ENCODE assay signal across 10 mouse cellular contexts in the genomic region with DNA sequence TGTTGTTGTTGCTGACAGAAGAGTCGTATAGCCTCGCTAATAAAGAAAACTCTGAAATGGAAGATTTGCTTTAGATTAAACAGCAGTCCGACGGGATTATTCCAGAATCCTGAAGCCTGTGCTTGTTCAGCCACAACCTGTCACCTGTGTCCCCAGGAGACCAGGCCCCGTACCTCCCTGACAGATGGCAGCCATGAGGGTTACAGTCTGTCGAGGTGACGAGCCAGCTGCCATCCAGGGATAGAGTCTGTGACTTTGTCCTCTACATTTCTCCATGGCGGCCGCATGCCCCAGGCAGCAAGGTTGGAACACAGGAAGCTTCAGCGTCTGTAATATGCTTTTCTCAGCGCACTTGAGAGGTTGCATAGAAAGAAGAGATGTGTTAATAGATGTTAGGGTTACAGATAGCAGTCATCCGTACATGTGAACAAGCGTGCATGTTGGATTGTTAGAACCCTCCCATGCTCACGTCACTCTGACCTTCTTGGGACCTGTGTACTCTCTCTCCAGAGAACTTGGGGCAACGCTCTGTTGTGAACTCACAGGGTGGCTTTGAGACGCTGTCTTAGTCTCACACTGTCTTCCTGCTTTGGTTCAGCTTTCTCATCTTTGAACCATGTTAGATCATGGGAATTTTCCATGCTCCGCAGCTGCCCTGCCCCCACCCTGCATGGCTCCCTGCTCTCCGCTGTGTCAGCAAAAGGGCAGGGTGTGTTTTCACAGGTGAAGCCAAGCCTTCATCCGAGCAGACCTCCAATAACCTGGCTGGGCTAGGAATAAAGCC.
DNase-seq lines count a peak whose midpoint lies in the region; ATAC-seq and TF ChIP-seq lines count a peak whose summit lies in the region.
"Had no signal": no experiment of that assay in that cellular context is flagged by ENCODE, and none has a peak within 500 bp of the region (broad histone marks: within the 10 kb centered on the region; RNA-seq: fewer than 3 reads in every experiment).

No protein-coding gene starts in this region.

- 0 out of 2 replicates have a peak overlapping the region, but pooled peaks have one; percentile 12 for H3K4me2 ChIP-seq in kidney, embryonic 15.5 days
- no peak overlapping the region for H3K4me2 ChIP-seq in liver, postnatal 0 days (ENCODE audit: low read depth, low read length)
- H3K4me2 ChIP-seq: liver, embryonic 13.5 days had no signal

- peak; percentile 71 for ATAC-seq in kidney, embryonic 15.5 days (replicated peaks; ENCODE audit: low FRiP score)
- no peak for ATAC-seq in liver, postnatal 0 days
- ATAC-seq: activated CD4-positive, CD25-positive, alpha-beta regulatory T cell, adult 4 months had no signal

- H3K27me3 ChIP-seq in kidney, embryonic 15.5 days = no peaks in the 10 kb centered on the region
- no peaks in the 10 kb centered on the region for H3K27me3 ChIP-seq in liver, postnatal 0 days (ENCODE audit: insufficient read depth, low read length)
- H3K27me3 ChIP-seq: liver, embryonic 13.5 days had no signal

- no peak for TF ChIP-seq CTCF in liver, postnatal 0 days (IDR thresholded peaks at IDR 0.05; ENCODE audit: low read depth)

- no peak overlapping the region; the same call in 1 of the 2 replicates for H3K9ac ChIP-seq in ES-E14 (ENCODE audit: insufficient read depth, low read depth, low read length, poor library complexity, severe bottlenecking)
- H3K9ac ChIP-seq in kidney, embryonic 15.5 days = no peak overlapping the region
- no peak overlapping the region for H3K9ac ChIP-seq in liver, postnatal 0 days (replicated peaks)
- H3K9ac ChIP-seq: liver, embryonic 13.5 days had no signal

- no peak for TF ChIP-seq EP300 in liver, postnatal 0 days (IDR thresholded peaks at IDR 0.05; ENCODE audit: low read depth)

- peaks cover 16% of the 10 kb centered on the region for H3K36me3 ChIP-seq in ES-E14 (ENCODE audit: control insufficient read depth, insufficient read depth, low read length, poor library complexity, severe bottlenecking)
- H3K36me3 ChIP-seq in kidney, embryonic 15.5 days = peaks cover 15% of the 10 kb centered on the region; the same call in 1 of the 2 replicates
- peaks cover 34% of the 10 kb centered on the region for H3K36me3 ChIP-seq in liver, postnatal 0 days (replicated peaks; ENCODE audit: insufficient read depth, low read length)

- 56% methylated on average over 19 of the region's 19 CpGs for WGBS in kidney, embryonic 15.5 days
- WGBS in liver, postnatal 0 days (ENCODE audit: insufficient replicate concordance) = 85% methylated on average over 19 of the region's 19 CpGs

- H3K9me3 ChIP-seq in ES-E14 (ENCODE audit: control insufficient read depth, insufficient read depth, low read depth, low read length) = no peaks in the 10 kb centered on the region
- no peaks in the 10 kb centered on the region for H3K9me3 ChIP-seq in kidney, embryonic 15.5 days (replicated peaks)
- no peaks in the 10 kb centered on the region for H3K9me3 ChIP-seq in liver, postnatal 0 days (ENCODE audit: low read length)
- H3K9me3 ChIP-seq: liver, embryonic 13.5 days had no signal

- peaks cover 0 to 8% of the 10 kb centered on the region in 2 experiments; a peak in 2 of 4 replicates for H3K4me1 ChIP-seq in ES-E14 (ENCODE audit: control insufficient read depth in 2 of 2, insufficient read depth in 2 of 2, low read length in 2 of 2, poor library complexity in 1 of 2)
- peaks cover 20% of the 10 kb centered on the region for H3K4me1 ChIP-seq in kidney, embryonic 15.5 days
- H3K4me1 ChIP-seq in liver, postnatal 0 days (ENCODE audit: insufficient read depth) = no peaks in the 10 kb centered on the region
- H3K4me1 ChIP-seq: liver, embryonic 13.5 days had no signal

- DNase-seq in embryo, embryonic 11 days = peak; percentile 35
- no peak for DNase-seq in embryo, embryonic 9.5 days (ENCODE audit: extremely low spot score)
- DNase-seq in ES-E14 (ENCODE audit: low read depth, low spot score) = no peak
- peak; percentile 88 for DNase-seq in cerebellum, postnatal 36 days
- no peak for DNase-seq in liver, postnatal 0 days
- DNase-seq in ovary, postnatal 10 days (ENCODE audit: low spot score) = no peak
- DNase-seq in testis, postnatal 10 days (ENCODE audit: low spot score) = no peak
- DNase-seq: liver, embryonic 13.5 days had no signal

- H3K4me3 ChIP-seq in ES-E14 (ENCODE audit: insufficient read depth in 1 of 2, low read depth in 1 of 2, low read length in 2 of 2, poor library complexity in 1 of 2, severe bottlenecking in 1 of 2) = no peak overlapping the region
- no peak overlapping the region for H3K4me3 ChIP-seq in kidney, embryonic 15.5 days (replicated peaks)
- H3K4me3 ChIP-seq in liver, postnatal 0 days (ENCODE audit: low read depth, low read length) = no peak overlapping the region
- H3K4me3 ChIP-seq: liver, embryonic 13.5 days had no signal

- in situ Hi-C loops in ES-E14 (cut with MboI; ENCODE audit: low sequenced_read_pairs in 2 of 2, unreplicated experiment in 2 of 2) = no loop called here

- H3K27ac ChIP-seq in ES-E14 (ENCODE audit: insufficient read depth, low read depth, low read length, poor library complexity, severe bottlenecking) = 0 out of 2 replicates have a peak overlapping the region, but pooled peaks have one; percentile 24
- peak overlapping the region; percentile 77 for H3K27ac ChIP-seq in kidney, embryonic 15.5 days
- H3K27ac ChIP-seq in liver, postnatal 0 days (ENCODE audit: low read depth) = no peak overlapping the region
- H3K27ac ChIP-seq: liver, embryonic 13.5 days had no signal

TF ChIP-seq in ES-E14, 5 proteins besides CTCF, POLR2A, EP300 and RAD21:
- TF ChIP-seq MAFK (IDR thresholded peaks at IDR 0.05; ENCODE audit: insufficient read depth, low read depth, low read length) (peak; percentile 77), CHD2 (IDR thresholded peaks at IDR 0.05; ENCODE audit: low read depth, low read length) (no peak), ZC3H11A (IDR thresholded peaks at IDR 0.05; ENCODE audit: borderline replicate concordance, low read depth, low read length) (no peak), HCFC1 (IDR thresholded peaks at IDR 0.05; ENCODE audit: borderline replicate concordance, insufficient read depth, low read length) (no peak), ZNF384 (IDR thresholded peaks at IDR 0.05; ENCODE audit: low read depth, low read length) (no peak)

Comparison
In these comparisons a context has a peak if more than half of its experiments do, and no peak if none do; other contexts are left out.
1. DNase-seq: peak in embryo, embryonic 11 days (single experiment) and cerebellum, postnatal 36 days (2 of 2); none in embryo, embryonic 9.5 days (single experiment), ES-E14 (single experiment), liver, postnatal 0 days (single experiment), ovary, postnatal 10 days (single experiment) and testis, postnatal 10 days (single experiment).